Mouse (Mus musculus) hindbrain, embryonic 11.5 days (tissue): ENCODE measurements around the gene Mfsd13b. TPM values are rescaled to one million over a fixed set of nuclear protein-coding genes. Genes with fewer than 3 reads are reported as not detected.
"Not testable (repeated sequence)": the region's sequence is repeated elsewhere in the genome, so short reads cannot be mapped to it uniquely, and the experiment has no call there.

Source experiments
- ATAC-seq: fragments of 200-750 bp; cut with Nextera tagmentation; 2 replicates; pipeline ENCODE4 v1.8.0; 2017; ENCODE audit warnings: mild to moderate bottlenecking, moderate TSS enrichment, moderate library complexity; ENCODE audit not compliant: low FRiP score
- DNase-seq: peaks from one replicate; pipeline ENCODE4 v3.0.0-alpha.2; 2015; ENCODE audit warnings: low spot score
- H3K27ac ChIP-seq: fragments of 300-500 bp; sonication (generic); 2 replicates; pipeline ENCODE4 v1.5.1; 2014; ENCODE audit warnings: mild to moderate bottlenecking, low read depth, low read length
- H3K27me3 ChIP-seq: fragments of 300-500 bp; sonication (generic); 2 replicates; pipeline ENCODE4 v1.6.1; 2014; ENCODE audit warnings: mild to moderate bottlenecking, low read length, moderate library complexity, mixed read lengths; ENCODE audit not compliant: control insufficient read depth, insufficient read depth
- H3K36me3 ChIP-seq: fragments of 300-500 bp; sonication (generic); 2 replicates; pipeline ENCODE4 v1.6.1; 2014; ENCODE audit warnings: mild to moderate bottlenecking, low read length, moderate library complexity, mixed read lengths; ENCODE audit not compliant: control insufficient read depth, insufficient read depth
- H3K4me1 ChIP-seq: fragments of 300-500 bp; sonication (generic); replicated peaks from 2 replicates; pipeline ENCODE4 v1.6.1; 2014; ENCODE audit warnings: low read length, mixed read lengths; ENCODE audit not compliant: control insufficient read depth, insufficient read depth
- H3K4me2 ChIP-seq: fragments of 300-500 bp; sonication (generic); replicated peaks from 2 replicates; pipeline ENCODE4 v1.6.1; 2014; ENCODE audit warnings: mild to moderate bottlenecking, low read depth, low read length
- H3K4me3 ChIP-seq: fragments of 300-500 bp; sonication (generic); 2 replicates; pipeline ENCODE4 v1.5.1; 2014; ENCODE audit warnings: low read depth, low read length
- H3K9ac ChIP-seq: fragments of 300-500 bp; sonication (generic); 2 replicates; pipeline ENCODE4 v1.6.1; 2014; ENCODE audit warnings: low read depth, low read length
- H3K9me3 ChIP-seq: fragments of 300-500 bp; sonication (generic); 2 replicates; pipeline ENCODE4 v1.6.1; 2016; ENCODE audit warnings: low read length; ENCODE audit not compliant: control insufficient read depth
- WGBS: fragments of 180-500 bp; shearing (Covaris S2); extraction: QIAGEN DNeasy Blood & Tissue Kit; methylation state at CpG from one replicate; pipeline ENCODE4 v1.1.7; 2014; 5-methylcytosine and 5-hydroxymethylcytosine counted together
- polyA plus RNA-seq: library from polyadenylated mRNA; unstranded; fragments of >200 nt; fragmentation: Nextera tagmentation; extraction: Ambion mirVana; gene quantifications from 2 replicates; pipeline ENCODE4 v1.2.1, GENCODE M21; 2014

The Mfsd13b gene
- polyA plus RNA-seq, 1 experiment from 2014 or later, result 0.66 TPM

GRCm38 (mm10) chr7:121026300-121026699 lies 44.0 kb downstream of the Mfsd13b start:
- no peaks in the 10 kb centered on the region for H3K4me1 ChIP-seq
- H3K9ac ChIP-seq, result no peak overlapping the region
- WGBS, result 70% methylated on average over 3 of the region's 3 CpGs
- H3K9me3 ChIP-seq, result no peaks in the 10 kb centered on the region
- no peaks in the 10 kb centered on the region for H3K36me3 ChIP-seq
- no peak overlapping the region for H3K4me3 ChIP-seq
- no peak overlapping the region for H3K4me2 ChIP-seq
- H3K27ac ChIP-seq, result no peak overlapping the region
- no peak for DNase-seq
- no peak for ATAC-seq
- H3K27me3 ChIP-seq, result no peaks in the 10 kb centered on the region

- not testable (repeated sequence) for ATAC-seq, H3K36me3 ChIP-seq, H3K9ac ChIP-seq, H3K27me3 ChIP-seq, H3K4me3 ChIP-seq, H3K9me3 ChIP-seq, H3K4me1 ChIP-seq, H3K27ac ChIP-seq, DNase-seq, H3K4me2 ChIP-seq
Measured at GRCm38 (mm10) chr7:121029947-121030346, 47.6 kb downstream of the Mfsd13b start.

- H3K4me3 ChIP-seq, result peak within 1 kb of the TSS; percentile 96
- peak within 1 kb of the TSS; percentile 99 for H3K9ac ChIP-seq
- DNase-seq, result peak; percentile 97
- H3K36me3 ChIP-seq, result no peaks in the 10 kb centered on the region
- WGBS, result 2% methylated on average over 40 of the region's 43 CpGs
- H3K27ac ChIP-seq, result peak within 1 kb of the TSS; percentile 99
- peak within 1 kb of the TSS; percentile 61 for H3K4me2 ChIP-seq
- 0 out of 2 replicates have a peak, but pooled peaks cover 2% of the 10 kb centered on the region for H3K4me1 ChIP-seq
- H3K27me3 ChIP-seq, result no peaks in the 10 kb centered on the region
- ATAC-seq, result peak; percentile 97
- H3K9me3 ChIP-seq, result no peaks in the 10 kb centered on the region
Measured at GRCm38 (mm10) chr7:121033856-121034652, 51.7 kb downstream of the Mfsd13b start, which contains the start of gene Mettl9. Gene Mettl9, plus strand, starts transcription at chr7:121034445.

GRCm38 (mm10) chr7:121034701-121035141 lies 52.4 kb downstream of the Mfsd13b start:
- Histone ChIP-seq H3K9me3 (no peaks in the 10 kb centered on the region), H3K36me3 (no peaks in the 10 kb centered on the region), H3K4me3 (peak overlapping the region; percentile 96), H3K4me2 (peak overlapping the region; percentile 51), H3K9ac (peak overlapping the region; percentile 99), H3K4me1 (0 out of 2 replicates have a peak, but pooled peaks cover 2% of the 10 kb centered on the region), H3K27ac (peak overlapping the region; percentile 99), H3K27me3 (no peaks in the 10 kb centered on the region)
- 0% methylated on average over 38 of the region's 63 CpGs for WGBS
- DNase-seq, result peak; percentile 80
- ATAC-seq, result peak; percentile 85

GRCm38 (mm10) chr7:121035161-121035721 lies 52.9 kb downstream of the Mfsd13b start:
- Histone ChIP-seq H3K27me3 (no peaks in the 10 kb centered on the region), H3K9me3 (no peaks in the 10 kb centered on the region), H3K4me2 (peak overlapping the region; percentile 51), H3K9ac (peak overlapping the region; percentile 99), H3K4me1 (0 out of 2 replicates have a peak, but pooled peaks cover 2% of the 10 kb centered on the region), H3K4me3 (peak overlapping the region; percentile 96), H3K36me3 (no peaks in the 10 kb centered on the region), H3K27ac (peak overlapping the region; percentile 99)
- under 1% methylated on average over 24 of the region's 24 CpGs for WGBS
- ATAC-seq (peak; percentile 53), DNase-seq (no peak)

GRCm38 (mm10) chr7:121040595-121040994 lies 58.3 kb downstream of the Mfsd13b start:
- H3K9ac ChIP-seq, result no peak overlapping the region
- no peaks in the 10 kb centered on the region for H3K36me3 ChIP-seq
- H3K4me3 ChIP-seq, result no peak overlapping the region
- no peaks in the 10 kb centered on the region for H3K9me3 ChIP-seq
- H3K27ac ChIP-seq, result no peak overlapping the region
- ATAC-seq (no peak), DNase-seq (no peak)
- no peaks in the 10 kb centered on the region for H3K27me3 ChIP-seq
- 96% methylated on average over 4 of the region's 4 CpGs for whole genome bisulfite sequencing
- no peak overlapping the region for H3K4me2 ChIP-seq
- H3K4me1 ChIP-seq, result 0 out of 2 replicates have a peak, but pooled peaks cover 2% of the 10 kb centered on the region

- DNase-seq (no peak), ATAC-seq (no peak)
- Histone ChIP-seq H3K27ac (no peak overlapping the region), H3K4me2 (no peak overlapping the region), H3K4me3 (no peak overlapping the region), H3K4me1 (no peaks in the 10 kb centered on the region), H3K9me3 (no peaks in the 10 kb centered on the region), H3K36me3 (no peaks in the 10 kb centered on the region), H3K9ac (no peak overlapping the region), H3K27me3 (no peaks in the 10 kb centered on the region)
- WGBS, result 75% methylated on average over 1 of the region's 1 CpGs
Measured at GRCm38 (mm10) chr7:121041989-121042388, 59.7 kb downstream of the Mfsd13b start.

- H3K9me3 ChIP-seq, result no peaks in the 10 kb centered on the region
- no peak overlapping the region for H3K27ac ChIP-seq
- WGBS, result 96% methylated on average over 3 of the region's 3 CpGs
- H3K36me3 ChIP-seq, result no peaks in the 10 kb centered on the region
- H3K9ac ChIP-seq, result no peak overlapping the region
- no peak overlapping the region for H3K4me2 ChIP-seq
- no peak overlapping the region for H3K4me3 ChIP-seq
- H3K4me1 ChIP-seq, result no peaks in the 10 kb centered on the region
- no peak for DNase-seq
- no peaks in the 10 kb centered on the region for H3K27me3 ChIP-seq
- ATAC-seq, result no peak
Measured at GRCm38 (mm10) chr7:121043004-121043403, 60.7 kb downstream of the Mfsd13b start.
